Mouse (Mus musculus): Measurements from ENCODE around the gene Gdf11. TPM values are rescaled to one million over a fixed set of nuclear protein-coding genes. Genes with fewer than 3 reads are reported as not detected.

Gdf11 gene
- polyA plus RNA-seq, 1 experiment from 2014 or later, result 7.9 TPM

GRCm38 (mm10) chr10:128895952-128896693 lies 4.6 kb upstream of the Gdf11 start:
- WGBS, result 2% methylated on average over 17 of the region's 17 CpGs
- Histone ChIP-seq H3K9ac (replicated peaks; ENCODE audit: low read length) (no peak overlapping the region), H3K4me1 (ENCODE audit: control insufficient read depth, insufficient read depth, low read length) (peaks cover 9% of the 10 kb centered on the region; the same call in 1 of the 2 replicates), H3K9me3 (ENCODE audit: control insufficient read depth, low read length) (no peaks in the 10 kb centered on the region), H3K4me2 (ENCODE audit: low read length) (peak overlapping the region; percentile 7), H3K4me3 (replicated peaks; ENCODE audit: low read depth, low read length) (no peak overlapping the region), H3K36me3 (ENCODE audit: control insufficient read depth, insufficient read depth, low read length) (no peaks in the 10 kb centered on the region), H3K27me3 (ENCODE audit: control insufficient read depth, insufficient read depth, low read length) (peaks cover 11% of the 10 kb centered on the region), H3K27ac (replicated peaks; ENCODE audit: low read depth, low read length) (no peak overlapping the region)
- peak; percentile 62 for DNase-seq
- ATAC-seq (ENCODE audit: low FRiP score, low TSS enrichment), result peak; percentile 38; the same call in 1 of the 2 replicates

GRCm38 (mm10) chr10:128895437-128895836 lies 3.9 kb upstream of the Gdf11 start:
- peaks cover 11% of the 10 kb centered on the region for H3K27me3 ChIP-seq (ENCODE audit: control insufficient read depth, insufficient read depth, low read length)
- no peak overlapping the region for H3K4me3 ChIP-seq (replicated peaks; ENCODE audit: low read depth, low read length)
- H3K9me3 ChIP-seq (ENCODE audit: control insufficient read depth, low read length), result no peaks in the 10 kb centered on the region
- peak overlapping the region; percentile 13 for H3K4me2 ChIP-seq (ENCODE audit: low read length)
- H3K36me3 ChIP-seq (ENCODE audit: control insufficient read depth, insufficient read depth, low read length), result no peaks in the 10 kb centered on the region
- DNase-seq (peak; percentile 96), ATAC-seq (ENCODE audit: low FRiP score, low TSS enrichment) (no peak)
- H3K9ac ChIP-seq (replicated peaks; ENCODE audit: low read length), result no peak overlapping the region
- H3K4me1 ChIP-seq (ENCODE audit: control insufficient read depth, insufficient read depth, low read length), result peaks cover 11% of the 10 kb centered on the region
- no peak overlapping the region for H3K27ac ChIP-seq (replicated peaks; ENCODE audit: low read depth, low read length)
- under 1% methylated on average over 9 of the region's 9 CpGs for WGBS

GRCm38 (mm10) chr10:128892246-128892645 lies 728 bp upstream of the Gdf11 start:
- peaks cover 4% of the 10 kb centered on the region; the same call in 1 of the 2 replicates for H3K36me3 ChIP-seq (ENCODE audit: control insufficient read depth, insufficient read depth, low read length)
- peaks cover 28% of the 10 kb centered on the region for H3K4me1 ChIP-seq (ENCODE audit: control insufficient read depth, insufficient read depth, low read length)
- peak overlapping the region; percentile 64 for H3K4me3 ChIP-seq (replicated peaks; ENCODE audit: low read depth, low read length)
- DNase-seq, result peak; percentile 62
- ATAC-seq (ENCODE audit: low FRiP score, low TSS enrichment), result peak; percentile 1; the same call in 1 of the 2 replicates
- peaks cover 11% of the 10 kb centered on the region for H3K27me3 ChIP-seq (ENCODE audit: control insufficient read depth, insufficient read depth, low read length)
- no peaks in the 10 kb centered on the region for H3K9me3 ChIP-seq (ENCODE audit: control insufficient read depth, low read length)
- peak overlapping the region; percentile 78 for H3K9ac ChIP-seq (replicated peaks; ENCODE audit: low read length)
- 1% methylated on average over 9 of the region's 9 CpGs for WGBS
- peak overlapping the region; percentile 96 for H3K27ac ChIP-seq (replicated peaks; ENCODE audit: low read depth, low read length)
- H3K4me2 ChIP-seq (ENCODE audit: low read length), result peak overlapping the region; percentile 92

GRCm38 (mm10) chr10:128890383-128891295 lies 879 bp downstream of the Gdf11 start:
- peak overlapping the region; percentile 96 for H3K27ac ChIP-seq (replicated peaks; ENCODE audit: low read depth, low read length)
- under 1% methylated on average over 40 of the region's 40 CpGs for WGBS
- peak overlapping the region; percentile 92 for H3K4me2 ChIP-seq (ENCODE audit: low read length)
- H3K4me3 ChIP-seq (replicated peaks; ENCODE audit: low read depth, low read length), result peak overlapping the region; percentile 64
- H3K36me3 ChIP-seq (ENCODE audit: control insufficient read depth, insufficient read depth, low read length), result peaks cover 16% of the 10 kb centered on the region
- no peaks in the 10 kb centered on the region for H3K9me3 ChIP-seq (ENCODE audit: control insufficient read depth, low read length)
- H3K4me1 ChIP-seq (ENCODE audit: control insufficient read depth, insufficient read depth, low read length), result peaks cover 28% of the 10 kb centered on the region
- ATAC-seq (ENCODE audit: low FRiP score, low TSS enrichment), result no peak
- no peaks in the 10 kb centered on the region; the same call in 1 of the 2 replicates for H3K27me3 ChIP-seq (ENCODE audit: control insufficient read depth, insufficient read depth, low read length)
- peak overlapping the region; percentile 78 for H3K9ac ChIP-seq (replicated peaks; ENCODE audit: low read length)
- DNase-seq, result peak; percentile 37

- Histone ChIP-seq H3K27ac (replicated peaks; ENCODE audit: low read depth, low read length) (peak overlapping the region; percentile 84), H3K4me3 (replicated peaks; ENCODE audit: low read depth, low read length) (peak overlapping the region; percentile 64), H3K36me3 (ENCODE audit: control insufficient read depth, insufficient read depth, low read length) (peaks cover 24% of the 10 kb centered on the region), H3K9me3 (ENCODE audit: control insufficient read depth, low read length) (no peaks in the 10 kb centered on the region), H3K4me1 (ENCODE audit: control insufficient read depth, insufficient read depth, low read length) (peaks cover 28% of the 10 kb centered on the region), H3K27me3 (ENCODE audit: control insufficient read depth, insufficient read depth, low read length) (no peaks in the 10 kb centered on the region; the same call in 1 of the 2 replicates), H3K9ac (replicated peaks; ENCODE audit: low read length) (peak overlapping the region; percentile 78), H3K4me2 (ENCODE audit: low read length) (peak overlapping the region; percentile 92)
- WGBS, result 6% methylated on average over 2 of the region's 2 CpGs
- DNase-seq, result no peak
- ATAC-seq (ENCODE audit: low FRiP score, low TSS enrichment), result no peak
Measured at GRCm38 (mm10) chr10:128889846-128890245, 1.7 kb downstream of the Gdf11 start.

GRCm38 (mm10) chr10:128888941-128889827 lies 2.3 kb downstream of the Gdf11 start:
- ATAC-seq (ENCODE audit: low FRiP score, low TSS enrichment) (peak; percentile 32; the same call in 1 of the 2 replicates), DNase-seq (peak; percentile 87)
- Histone ChIP-seq H3K9ac (replicated peaks; ENCODE audit: low read length) (peak overlapping the region; percentile 46; the same call in 1 of the 2 replicates), H3K4me1 (ENCODE audit: control insufficient read depth, insufficient read depth, low read length) (peaks cover 28% of the 10 kb centered on the region), H3K9me3 (ENCODE audit: control insufficient read depth, low read length) (no peaks in the 10 kb centered on the region), H3K36me3 (ENCODE audit: control insufficient read depth, insufficient read depth, low read length) (peaks cover 30% of the 10 kb centered on the region), H3K27me3 (ENCODE audit: control insufficient read depth, insufficient read depth, low read length) (no peaks in the 10 kb centered on the region; the same call in 1 of the 2 replicates), H3K4me3 (replicated peaks; ENCODE audit: low read depth, low read length) (peak overlapping the region; percentile 64), H3K4me2 (ENCODE audit: low read length) (peak overlapping the region; percentile 92), H3K27ac (replicated peaks; ENCODE audit: low read depth, low read length) (peak overlapping the region; percentile 84)
- 0% methylated on average over 7 of the region's 7 CpGs for WGBS

- Histone ChIP-seq H3K27me3 (ENCODE audit: control insufficient read depth, insufficient read depth, low read length) (no peaks in the 10 kb centered on the region), H3K9me3 (ENCODE audit: control insufficient read depth, low read length) (no peaks in the 10 kb centered on the region), H3K4me2 (ENCODE audit: low read length) (no peak overlapping the region), H3K27ac (replicated peaks; ENCODE audit: low read depth, low read length) (no peak overlapping the region), H3K4me1 (ENCODE audit: control insufficient read depth, insufficient read depth, low read length) (no peaks in the 10 kb centered on the region), H3K9ac (replicated peaks; ENCODE audit: low read length) (no peak overlapping the region), H3K4me3 (replicated peaks; ENCODE audit: low read depth, low read length) (no peak overlapping the region), H3K36me3 (ENCODE audit: control insufficient read depth, insufficient read depth, low read length) (peaks cover 53% of the 10 kb centered on the region)
- 83% methylated on average over 5 of the region's 5 CpGs for WGBS
- DNase-seq (no peak), ATAC-seq (ENCODE audit: low FRiP score, low TSS enrichment) (no peak)
Measured at GRCm38 (mm10) chr10:128882067-128882466, 9.5 kb downstream of the Gdf11 start.

GRCm38 (mm10) chr10:128878811-128879210 lies 12.7 kb downstream of the Gdf11 start:
- Histone ChIP-seq H3K4me1 (ENCODE audit: control insufficient read depth, insufficient read depth, low read length) (no peaks in the 10 kb centered on the region), H3K27ac (replicated peaks; ENCODE audit: low read depth, low read length) (no peak overlapping the region), H3K36me3 (ENCODE audit: control insufficient read depth, insufficient read depth, low read length) (peaks cover 36% of the 10 kb centered on the region), H3K9ac (replicated peaks; ENCODE audit: low read length) (no peak overlapping the region), H3K9me3 (ENCODE audit: control insufficient read depth, low read length) (no peaks in the 10 kb centered on the region), H3K27me3 (ENCODE audit: control insufficient read depth, insufficient read depth, low read length) (no peaks in the 10 kb centered on the region), H3K4me2 (ENCODE audit: low read length) (no peak overlapping the region), H3K4me3 (replicated peaks; ENCODE audit: low read depth, low read length) (no peak overlapping the region)
- ATAC-seq (ENCODE audit: low FRiP score, low TSS enrichment) (no peak), DNase-seq (no peak)
- 85% methylated on average over 2 of the region's 2 CpGs for WGBS

Measured in midbrain, embryonic 14.5 days (tissue).